Mouse (Mus musculus): ENCODE results near the gene Mrpl57.

- TF ChIP-seq CTCF (IDR thresholded peaks at IDR 0.05; ENCODE audit: low read depth) (no peak), EP300 (IDR thresholded peaks at IDR 0.05; ENCODE audit: low read depth) (no peak)
These were observed 37.1 kb downstream of the Mrpl57 start for GRCm38 (mm10) chr14:57863129-57863528.
